Mouse (Mus musculus): ENCODE measurements around the gene Rnf227.

The Rnf227 gene

DNA sequence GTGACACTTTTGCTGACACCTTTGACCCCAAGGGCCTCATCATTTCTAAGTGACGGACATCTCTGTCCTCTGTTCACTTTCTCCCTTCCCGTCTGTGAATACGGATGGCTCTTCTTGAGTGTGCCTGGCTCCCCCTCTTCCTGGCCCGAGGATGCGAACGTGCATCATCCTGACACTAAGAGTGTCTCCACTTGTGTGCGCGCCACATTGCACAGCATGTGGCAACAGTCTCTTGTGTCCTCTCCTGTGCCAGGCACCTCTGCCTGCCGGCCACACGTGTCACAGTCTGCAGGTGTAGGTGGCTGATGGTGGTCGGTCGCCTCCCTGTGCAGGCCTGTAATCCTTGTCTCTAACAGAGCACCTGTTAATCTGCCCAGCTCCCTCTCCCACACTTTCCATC is 31.3 kb downstream of the Rnf227 start:
- no peak for DNase-seq (ENCODE audit: low read depth)

GRCm38 (mm10) chr11:69372056-69372779 is 32.0 kb downstream of the Rnf227 start:
- DNase-seq (ENCODE audit: low read depth): no peak

DNA sequence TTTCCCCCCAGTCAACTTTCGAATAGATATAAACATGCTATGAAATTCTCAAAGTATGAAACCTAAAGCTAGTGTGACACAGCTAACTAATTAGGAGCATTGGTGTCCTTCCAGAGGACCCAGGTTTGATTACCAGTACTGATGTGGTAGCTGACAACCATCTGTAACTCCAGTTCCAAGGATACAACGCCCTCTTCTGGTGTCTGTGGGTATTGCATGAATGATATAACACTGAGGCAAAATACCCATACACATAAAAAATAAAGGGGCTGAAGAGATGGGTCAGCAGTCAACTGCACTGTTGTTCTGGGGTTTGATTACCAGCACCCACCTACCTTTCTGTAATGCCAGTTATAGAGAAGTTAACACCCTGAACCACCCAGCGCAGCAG is 32.5 kb downstream of the Rnf227 start:
- DNase-seq (ENCODE audit: low read depth): peak; percentile 46

- DNase-seq (ENCODE audit: low read depth): no peak
Observed at GRCm38 (mm10) chr11:69373223-69373965, 33.1 kb downstream of the Rnf227 start.

GRCm38 (mm10) chr11:69375646-69376045 is 35.4 kb downstream of the Rnf227 start:
- no peak for DNase-seq (ENCODE audit: low read depth)

GRCm38 (mm10) chr11:69377766-69378165 is 37.5 kb downstream of the Rnf227 start:
- no peak for DNase-seq (ENCODE audit: low read depth)

DNA sequence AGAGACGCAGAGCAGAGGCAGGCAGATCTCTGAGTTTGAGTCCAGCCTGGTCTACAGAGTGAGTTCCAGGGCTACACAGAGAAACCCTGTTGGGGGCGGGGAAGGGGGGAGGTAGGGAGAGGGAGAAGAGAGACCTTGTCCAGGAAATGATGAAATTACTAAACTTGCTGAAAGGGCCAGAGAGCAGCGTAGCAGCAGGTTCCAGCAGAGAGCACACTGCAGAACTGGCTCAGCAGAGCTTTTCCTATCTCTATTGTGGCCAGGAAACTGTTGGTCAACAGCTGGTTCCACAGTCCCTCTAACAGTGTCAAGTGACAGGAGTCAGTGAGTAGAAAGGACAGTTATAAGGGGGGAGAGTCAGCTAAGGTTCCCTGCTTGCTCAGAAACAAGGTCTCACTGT is 39.3 kb downstream of the Rnf227 start:
- DNase-seq (ENCODE audit: low read depth): no peak

GRCm38 (mm10) chr11:69381356-69381755 is 41.1 kb downstream of the Rnf227 start:
- DNase-seq (ENCODE audit: low read depth): no peak

- DNase-seq (ENCODE audit: low read depth): peak; percentile 85
Observed at GRCm38 (mm10) chr11:69382478-69383105, 42.3 kb downstream of the Rnf227 start.

DNA sequence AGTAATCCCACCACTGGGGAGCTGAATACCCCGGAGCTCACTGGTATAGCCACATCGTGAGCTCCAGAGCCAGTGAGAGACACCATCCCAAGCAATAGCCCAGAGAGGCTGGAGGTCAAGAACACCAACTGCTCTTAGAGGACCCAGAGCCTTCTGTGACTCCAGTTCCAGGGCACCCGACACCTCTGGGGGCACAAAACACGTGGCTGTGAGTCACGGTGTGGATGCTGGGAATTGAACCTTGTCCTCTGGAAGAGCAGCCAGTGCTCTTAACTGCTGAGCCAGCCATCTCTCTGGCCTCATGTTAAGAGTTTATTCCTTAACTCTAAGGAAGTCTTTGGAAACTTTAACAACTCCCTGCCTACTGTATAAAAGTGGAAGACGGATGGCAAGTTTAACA is 44.7 kb downstream of the Rnf227 start:
- DNase-seq (ENCODE audit: low read depth): no peak

- no peak for DNase-seq (ENCODE audit: low read depth)
Observed at GRCm38 (mm10) chr11:69386758-69387157, 46.5 kb downstream of the Rnf227 start.

GRCm38 (mm10) chr11:69388680-69389079 is 48.4 kb downstream of the Rnf227 start:
- DNase-seq (ENCODE audit: low read depth): no peak

- DNase-seq (ENCODE audit: low read depth): peak; percentile 83
Observed at GRCm38 (mm10) chr11:69389531-69390399, 49.5 kb downstream of the Rnf227 start.

DNA sequence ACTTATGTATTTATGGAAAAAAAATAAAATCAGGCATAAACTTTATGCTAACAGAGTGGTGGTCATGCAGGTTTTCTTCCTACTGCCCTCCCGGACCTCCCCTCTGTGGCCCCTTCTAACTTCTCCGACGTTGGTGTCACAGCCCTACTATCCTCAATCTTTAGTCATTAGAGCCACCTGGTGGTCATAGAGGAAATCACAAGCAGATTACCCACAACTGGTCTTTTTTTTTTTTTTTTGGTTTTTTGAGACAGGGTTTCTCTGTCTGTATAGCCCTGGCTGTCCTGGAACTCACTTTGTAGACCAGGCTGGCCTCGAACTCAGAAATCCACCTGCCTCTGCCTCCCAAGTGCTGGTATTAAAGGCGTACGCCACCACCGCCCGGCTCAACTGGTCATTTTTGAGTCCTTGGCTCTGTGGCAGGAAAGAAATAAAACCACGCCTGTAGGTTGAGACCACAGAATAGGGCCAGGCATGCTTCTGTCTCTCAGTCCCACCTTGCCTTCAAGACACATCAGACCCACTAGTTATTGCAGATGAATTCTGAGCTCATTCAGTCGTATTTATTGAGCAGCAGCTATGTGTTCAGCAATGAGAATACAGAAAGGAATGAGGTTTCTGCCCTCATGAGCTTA is 50.3 kb downstream of the Rnf227 start:
- peak; percentile 87 for DNase-seq (ENCODE audit: low read depth)

Data from NIH3T3 (cell line).